Mouse (Mus musculus) liver, embryonic 14.5 days (tissue): Measurements from ENCODE around the gene Lca5. TPM values are rescaled to one million over a fixed set of nuclear protein-coding genes. Genes with fewer than 3 reads are reported as not detected.
A peak's percentile ranks its signal among the peaks of the same experiment; 100 is the strongest.

Experiments
- ATAC-seq: fragments of 200-750 bp; cut with Nextera tagmentation; 2 replicates; pipeline ENCODE4 v1.8.0; 2017; ENCODE audit warnings: moderate number of reproducible peaks, mild to moderate bottlenecking, moderate library complexity; ENCODE audit not compliant: insufficient read depth
- DNase-seq, 3 experiments: peaks; one replicate each; pipeline ENCODE4 v3.0.0-alpha.2; 2012 to 2013; ENCODE audit warnings: low read depth in 3 of 3, low spot score in 3 of 3
- H3K27ac ChIP-seq: fragments of 300-500 bp; sonication (generic); 2 replicates; pipeline ENCODE4 v1.5.1; 2014; ENCODE audit warnings: moderate library complexity, mild to moderate bottlenecking, control low read depth, inconsistent platforms
- H3K27me3 ChIP-seq: fragments of 300-500 bp; sonication (generic); 2 replicates; pipeline ENCODE4 v1.6.1; 2014; ENCODE audit warnings: mild to moderate bottlenecking, low read length, moderate library complexity; ENCODE audit not compliant: control insufficient read depth, insufficient read depth
- H3K36me3 ChIP-seq: fragments of 300-500 bp; sonication (generic); replicated peaks from 2 replicates; pipeline ENCODE4 v1.6.1; 2014; ENCODE audit warnings: low read depth; ENCODE audit not compliant: control insufficient read depth, insufficient read depth
- H3K4me1 ChIP-seq, 2 experiments: fragments of 200-500 bp in 1 of 2; fragments of 300-500 bp in 1 of 2; sonication (generic) in 1 of 2; replicated peaks; 2 replicates each; pipeline ENCODE4 v1.6.1; 2012 to 2014; ENCODE audit warnings: antibody characterized with exemption in 1 of 2, inconsistent platforms in 1 of 2, low read length in 1 of 2; ENCODE audit not compliant: control insufficient read depth in 2 of 2, insufficient read depth in 2 of 2
- H3K4me2 ChIP-seq: fragments of 300-500 bp; sonication (generic); 2 replicates; pipeline ENCODE4 v1.6.1; 2014; ENCODE audit warnings: low read depth, mild to moderate bottlenecking, control low read depth, moderate library complexity
- H3K4me3 ChIP-seq, 2 experiments: fragments of 200-500 bp in 1 of 2; fragments of 300-500 bp in 1 of 2; sonication (generic) in 1 of 2; 2 replicates each; pipeline ENCODE4 v1.5.1; 2012 to 2014; ENCODE audit warnings: low read depth in 2 of 2, low read length in 2 of 2, mild to moderate bottlenecking in 2 of 2, control low read depth in 1 of 2, inconsistent platforms in 1 of 2, moderate library complexity in 1 of 2; ENCODE audit not compliant: insufficient read depth in 1 of 2
- H3K9ac ChIP-seq: fragments of 300-500 bp; sonication (generic); replicated peaks from 2 replicates; pipeline ENCODE4 v1.6.1; 2014; ENCODE audit warnings: mild to moderate bottlenecking, control low read depth, moderate library complexity
- H3K9me3 ChIP-seq: fragments of 300-500 bp; sonication (generic); 2 replicates; pipeline ENCODE4 v1.6.1; 2016; ENCODE audit warnings: low read length, mixed read lengths; ENCODE audit not compliant: control insufficient read depth
- CTCF ChIP-seq: IDR thresholded peaks from 2 replicates; pipeline ENCODE4 v1.5.1; 2016; ENCODE audit warnings: antibody characterized with exemption, low read depth, control low read depth
- EP300 ChIP-seq: IDR thresholded peaks from 2 replicates; pipeline ENCODE4 v1.6.1; 2016; ENCODE audit warnings: antibody characterized with exemption, low read depth
- WGBS: fragments of 180-500 bp; shearing (Covaris S2); extraction: QIAGEN DNeasy Blood & Tissue Kit; methylation state at CpG from one replicate; pipeline ENCODE4 v1.1.7; 2014; ENCODE audit not compliant: insufficient replicate concordance; 5-methylcytosine and 5-hydroxymethylcytosine counted together
- polyA plus RNA-seq, 2 experiments: library from polyadenylated mRNA; depleted of rRNA in 1 of 2; stranded (reverse) in 1 of 2; unstranded in 1 of 2; fragments of >200 nt; fragmentation: Nextera tagmentation in 1 of 2; extraction: Ambion mirVana in 1 of 2; gene quantifications; 2 replicates each; pipeline versions ENCODE4 v1.2.1 to v1.2.3; 2012 to 2014

Gene Lca5
- polyA plus RNA-seq, 2 experiments = 0.59 to 1.6 TPM

- ATAC-seq (no peak), DNase-seq (no peak)
- Histone ChIP-seq H3K9me3 (no peaks in the 10 kb centered on the region), H3K4me3 (no peak overlapping the region), H3K9ac (no peak overlapping the region), H3K27me3 (peaks cover 7% of the 10 kb centered on the region; the same call in 1 of the 2 replicates), H3K4me2 (peak overlapping the region; percentile 22; the same call in 1 of the 2 replicates), H3K27ac (no peak overlapping the region), H3K36me3 (no peaks in the 10 kb centered on the region), H3K4me1 (no peaks in the 10 kb centered on the region)
- WGBS = 7% methylated on average over 9 of the region's 9 CpGs
- TF ChIP-seq CTCF = no peak
- TF ChIP-seq EP300 = no peak
These were observed 6.2 kb upstream of the Lca5 start for GRCm38 (mm10) chr9:83447176-83447575.

GRCm38 (mm10) chr9:83437621-83438020, 3.3 kb downstream of the Lca5 start:
- no peak for ATAC-seq
- Histone ChIP-seq H3K9ac (no peak overlapping the region), H3K4me3 (no peak overlapping the region), H3K4me2 (no peak overlapping the region), H3K9me3 (no peaks in the 10 kb centered on the region), H3K27ac (no peak overlapping the region), H3K27me3 (no peaks in the 10 kb centered on the region), H3K36me3 (no peaks in the 10 kb centered on the region), H3K4me1 (no peaks in the 10 kb centered on the region)
- TF ChIP-seq EP300 (no peak), CTCF (no peak)
- DNase-seq = no peak
- 60% methylated on average over 5 of the region's 5 CpGs for WGBS

- DNase-seq = no peak
- Histone ChIP-seq H3K4me3 (no peak overlapping the region), H3K4me1 (no peaks in the 10 kb centered on the region), H3K27ac (no peak overlapping the region), H3K9ac (no peak overlapping the region), H3K4me2 (no peak overlapping the region), H3K27me3 (no peaks in the 10 kb centered on the region), H3K36me3 (no peaks in the 10 kb centered on the region), H3K9me3 (no peaks in the 10 kb centered on the region)
- TF ChIP-seq CTCF = no peak
- TF ChIP-seq EP300 = no peak
- no peak for ATAC-seq
- 44% methylated on average over 4 of the region's 4 CpGs for WGBS
These were observed 6.4 kb downstream of the Lca5 start for GRCm38 (mm10) chr9:83434489-83434888.

DNA sequence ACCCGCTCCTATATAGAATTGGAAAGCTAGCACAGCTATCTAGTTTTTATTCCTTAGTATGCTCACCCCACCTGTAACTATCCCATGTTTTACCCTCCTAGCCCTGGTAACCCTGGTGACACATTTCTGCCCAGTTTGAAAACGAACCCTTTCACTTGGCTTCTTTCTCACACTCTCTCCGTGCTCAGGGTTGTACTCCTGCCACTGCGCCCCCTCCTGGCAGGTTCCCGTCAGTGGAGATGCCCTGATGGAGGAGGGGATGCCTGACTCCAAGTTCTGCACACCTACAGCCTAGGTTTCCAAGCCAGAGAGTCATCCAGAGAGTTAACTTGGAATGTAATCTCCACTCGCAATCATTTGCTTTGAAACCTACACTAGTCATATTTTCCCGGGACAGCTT, 7.3 kb downstream of the Lca5 start:
- WGBS = 43% methylated on average over 7 of the region's 7 CpGs
- no peak for TF ChIP-seq EP300
- peak; percentile 67 for TF ChIP-seq CTCF
- Histone ChIP-seq H3K4me2 (no peak overlapping the region), H3K27me3 (no peaks in the 10 kb centered on the region), H3K4me3 (no peak overlapping the region), H3K27ac (no peak overlapping the region), H3K4me1 (no peaks in the 10 kb centered on the region), H3K36me3 (no peaks in the 10 kb centered on the region), H3K9ac (no peak overlapping the region), H3K9me3 (no peaks in the 10 kb centered on the region)
- no peak for ATAC-seq
- DNase-seq = no peak

DNA sequence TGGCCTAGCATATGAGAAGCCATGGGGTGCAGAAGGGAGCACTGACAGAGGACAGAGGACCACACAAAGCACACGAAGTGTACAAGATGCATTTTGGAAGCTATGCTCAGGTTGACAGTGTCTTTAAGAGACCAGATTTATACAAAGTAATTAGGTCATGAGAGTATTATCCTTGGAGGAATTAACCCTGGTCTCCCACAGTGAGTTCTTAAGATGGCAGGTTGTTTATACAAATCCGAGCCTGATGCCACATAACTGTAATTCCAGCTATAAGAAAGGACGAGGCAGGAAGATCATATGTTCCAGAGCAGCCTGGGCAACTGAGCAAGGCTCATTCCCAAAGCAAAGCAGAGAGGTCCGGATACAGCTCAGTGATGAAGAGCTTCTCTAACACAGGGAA, 13.0 kb downstream of the Lca5 start:
- no peaks in the 10 kb centered on the region for H3K4me1 ChIP-seq
- no peak overlapping the region for H3K4me2 ChIP-seq
- no peaks in the 10 kb centered on the region for H3K36me3 ChIP-seq
- no peak for TF ChIP-seq CTCF
- no peak for TF ChIP-seq EP300
- H3K27me3 ChIP-seq = no peaks in the 10 kb centered on the region
- H3K9ac ChIP-seq = no peak overlapping the region
- H3K27ac ChIP-seq = no peak overlapping the region
- H3K4me3 ChIP-seq = no peak overlapping the region
- no peak for ATAC-seq
- 68% methylated on average over 4 of the region's 4 CpGs for WGBS
- no peak for DNase-seq
- no peaks in the 10 kb centered on the region for H3K9me3 ChIP-seq

- no peak overlapping the region for H3K9ac ChIP-seq
- no peak overlapping the region for H3K4me2 ChIP-seq
- WGBS = 70% methylated on average over 5 of the region's 5 CpGs
- ATAC-seq (no peak), DNase-seq (no peak)
- no peak overlapping the region for H3K4me3 ChIP-seq
- H3K27ac ChIP-seq = no peak overlapping the region
- no peak for TF ChIP-seq EP300
- TF ChIP-seq CTCF = no peak
- no peaks in the 10 kb centered on the region for H3K9me3 ChIP-seq
- H3K27me3 ChIP-seq = no peaks in the 10 kb centered on the region
- no peaks in the 10 kb centered on the region for H3K36me3 ChIP-seq
- H3K4me1 ChIP-seq = no peaks in the 10 kb centered on the region
These were observed 22.0 kb downstream of the Lca5 start for GRCm38 (mm10) chr9:83418965-83419364.
